Mouse (Mus musculus) embryonic facial prominence, embryonic 15.5 days (tissue): ENCODE results near the gene Zmat5. TPM values are rescaled to one million over a fixed set of nuclear protein-coding genes. Genes with fewer than 3 reads are reported as not detected.
A peak's percentile ranks its signal among the peaks of the same experiment; 100 is the strongest.

ENCODE experiments used
- ATAC-seq: fragments of 200-750 bp; cut with Nextera tagmentation; 2 replicates; pipeline ENCODE4 v1.8.0; 2017; ENCODE audit warnings: low read depth, moderate TSS enrichment; ENCODE audit not compliant: insufficient number of reproducible peaks, low FRiP score, low TSS enrichment
- H3K27ac ChIP-seq: fragments of 300-500 bp; sonication (generic); replicated peaks from 2 replicates; pipeline ENCODE4 v1.5.1; 2015; ENCODE audit warnings: mild to moderate bottlenecking, inconsistent platforms
- H3K27me3 ChIP-seq: fragments of 300-500 bp; sonication (generic); 2 replicates; pipeline ENCODE4 v1.6.1; 2015; ENCODE audit warnings: inconsistent platforms
- H3K36me3 ChIP-seq: fragments of 300-500 bp; sonication (generic); 2 replicates; pipeline ENCODE4 v1.6.1; 2015; ENCODE audit warnings: mild to moderate bottlenecking, inconsistent platforms
- H3K4me1 ChIP-seq: fragments of 300-500 bp; sonication (generic); 2 replicates; pipeline ENCODE4 v1.6.1; 2015; ENCODE audit warnings: inconsistent platforms
- H3K4me2 ChIP-seq: fragments of 300-500 bp; sonication (generic); replicated peaks from 2 replicates; pipeline ENCODE4 v1.6.1; 2015; ENCODE audit warnings: mild to moderate bottlenecking, inconsistent platforms
- H3K4me3 ChIP-seq: fragments of 300-500 bp; sonication (generic); replicated peaks from 2 replicates; pipeline ENCODE4 v1.5.1; 2015; ENCODE audit warnings: mild to moderate bottlenecking, inconsistent platforms
- H3K9ac ChIP-seq: fragments of 300-500 bp; sonication (generic); 2 replicates; pipeline ENCODE4 v1.6.1; 2015; ENCODE audit warnings: inconsistent platforms
- H3K9me3 ChIP-seq: fragments of 300-500 bp; sonication (generic); replicated peaks from 2 replicates; pipeline ENCODE4 v1.6.1; 2016; ENCODE audit warnings: inconsistent platforms
- WGBS: fragments of 180-500 bp; shearing (Covaris S2); methylation state at CpG from one replicate; pipeline ENCODE4 v1.1.7; 2015; 5-methylcytosine and 5-hydroxymethylcytosine counted together
- polyA plus RNA-seq: library from polyadenylated mRNA; unstranded; fragments of >200 nt; fragmentation: Nextera tagmentation; extraction: Ambion mirVana; gene quantifications from 2 replicates; pipeline ENCODE4 v1.2.1, GENCODE M21; 2015

The Zmat5 gene
- polyA plus RNA-seq, 1 experiment from 2014 or later, result 67.1 TPM

DNA sequence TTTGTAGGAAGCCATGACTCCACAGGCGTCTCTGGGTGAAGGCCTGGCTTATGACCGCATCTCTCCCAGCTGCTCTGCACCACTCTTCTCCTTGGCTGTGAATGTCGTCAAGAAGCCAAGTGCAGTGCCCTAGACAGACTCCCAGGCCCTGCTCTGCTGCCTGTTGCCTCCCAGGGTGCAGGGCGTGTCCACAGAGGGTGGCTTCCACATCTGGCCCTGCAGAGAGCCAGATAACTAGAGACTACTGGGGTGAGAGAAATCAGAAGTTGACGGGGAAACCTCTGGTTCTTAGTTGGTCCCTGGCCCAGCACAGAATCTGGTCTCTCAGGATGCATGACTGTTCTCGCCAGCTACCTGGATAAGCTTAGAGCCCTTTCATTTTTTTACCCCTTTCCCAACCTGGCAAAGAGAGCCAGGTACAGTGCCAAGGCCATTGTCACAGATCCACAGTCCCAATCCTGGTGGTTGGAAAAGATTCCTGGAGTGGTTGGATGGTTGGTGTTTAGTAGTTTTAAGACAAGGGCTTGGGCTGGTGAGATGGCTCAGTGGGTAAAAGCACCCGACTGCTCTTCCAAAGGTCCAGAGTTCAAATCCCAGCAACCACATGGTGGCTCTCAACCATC is 27.1 kb upstream of the Zmat5 start:
- Histone ChIP-seq H3K4me3 (no peak overlapping the region), H3K27me3 (no peaks in the 10 kb centered on the region), H3K4me2 (no peak overlapping the region), H3K4me1 (peaks cover 20% of the 10 kb centered on the region), H3K9ac (no peak overlapping the region), H3K36me3 (peaks cover 46% of the 10 kb centered on the region), H3K9me3 (no peaks in the 10 kb centered on the region), H3K27ac (no peak overlapping the region)
- WGBS, result 81% methylated on average over 7 of the region's 7 CpGs
- ATAC-seq, result no peak

DNA sequence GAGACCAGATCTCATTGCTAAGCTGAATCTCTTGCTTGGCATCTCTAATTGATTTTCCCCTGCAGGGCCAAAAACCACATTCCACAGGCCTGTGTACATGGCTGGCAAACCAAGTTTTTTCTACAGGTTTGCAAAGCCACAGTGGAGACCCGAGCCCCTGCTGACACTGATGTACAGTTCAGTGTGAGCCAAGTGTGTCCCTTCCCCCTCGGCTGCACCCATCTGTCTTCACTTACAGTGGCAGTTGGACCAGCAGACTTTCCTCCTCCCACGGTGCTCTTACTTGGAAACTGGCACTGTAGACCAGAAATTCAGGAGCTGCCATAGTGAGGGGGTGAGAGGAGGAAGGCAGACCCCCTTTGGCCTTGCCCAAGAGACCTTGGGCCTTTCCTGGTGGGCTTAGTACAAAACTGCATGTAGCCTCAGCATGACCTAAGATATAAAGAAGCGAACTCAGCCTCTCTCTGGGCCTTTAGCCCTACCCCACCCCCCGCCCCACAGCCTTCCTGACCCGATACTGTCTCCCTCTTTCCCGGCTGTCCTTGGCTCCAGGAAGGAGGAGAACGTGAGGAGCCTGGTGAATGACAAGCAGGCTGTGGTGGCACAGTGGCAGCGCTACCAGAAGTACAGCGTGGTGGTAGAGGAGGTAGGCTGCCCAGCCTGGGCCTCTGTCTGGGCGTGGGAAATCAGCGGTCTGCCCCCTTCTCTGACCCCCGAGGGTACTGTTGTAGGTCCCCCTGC is 25.6 kb upstream of the Zmat5 start:
- WGBS, result 52% methylated on average over 13 of the region's 13 CpGs
- H3K4me1 ChIP-seq, result peaks cover 20% of the 10 kb centered on the region
- peak overlapping the region; percentile 82 for H3K27ac ChIP-seq
- ATAC-seq, result peak; percentile 70; the same call in 1 of the 2 replicates
- peaks cover 50% of the 10 kb centered on the region for H3K36me3 ChIP-seq
- H3K9ac ChIP-seq, result no peak overlapping the region
- H3K27me3 ChIP-seq, result no peaks in the 10 kb centered on the region
- H3K4me2 ChIP-seq, result no peak overlapping the region
- no peaks in the 10 kb centered on the region for H3K9me3 ChIP-seq
- no peak overlapping the region for H3K4me3 ChIP-seq

DNA sequence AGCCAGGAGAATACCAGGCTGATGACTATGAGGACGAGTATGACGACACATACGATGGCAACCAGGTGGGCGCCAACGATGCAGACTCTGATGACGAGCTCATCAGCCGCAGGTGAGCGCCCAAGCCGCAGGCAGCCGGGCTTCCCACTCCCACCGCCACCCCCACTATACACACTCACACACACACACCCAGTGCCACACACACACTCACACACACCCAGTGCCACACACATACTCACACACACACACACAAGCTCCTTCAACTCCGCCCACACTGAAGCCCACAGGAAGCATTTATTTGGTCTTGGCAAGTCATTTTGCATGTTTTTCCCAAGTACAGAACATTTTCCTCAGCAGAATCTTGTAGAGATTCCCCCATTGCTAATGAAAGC is 25.0 kb upstream of the Zmat5 start:
- Histone ChIP-seq H3K4me3 (no peak overlapping the region), H3K9ac (no peak overlapping the region), H3K27me3 (no peaks in the 10 kb centered on the region), H3K4me2 (no peak overlapping the region), H3K27ac (peak overlapping the region; percentile 82), H3K4me1 (peaks cover 20% of the 10 kb centered on the region), H3K36me3 (peaks cover 51% of the 10 kb centered on the region), H3K9me3 (no peaks in the 10 kb centered on the region)
- 79% methylated on average over 12 of the region's 12 CpGs for WGBS
- no peak for ATAC-seq

DNA sequence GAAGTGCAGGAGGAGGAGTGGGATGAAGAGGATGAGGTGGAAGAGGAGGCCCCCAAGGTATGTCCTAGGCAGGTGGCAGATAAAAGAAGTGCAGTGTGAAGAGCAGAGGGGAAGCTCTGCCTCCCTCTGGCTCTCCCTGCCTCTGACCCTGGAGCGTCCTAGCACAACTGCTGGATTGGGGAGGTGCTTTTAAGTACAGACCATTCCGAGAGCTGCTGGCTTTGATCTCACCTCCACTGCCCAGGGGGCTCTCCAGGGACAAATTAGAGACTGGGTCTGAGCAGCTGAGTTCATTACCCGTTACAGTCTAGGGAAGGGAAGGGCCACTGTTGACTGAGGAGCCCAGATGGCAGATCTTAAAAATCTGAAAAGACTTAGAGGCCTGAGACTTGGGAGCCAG is 24.4 kb upstream of the Zmat5 start:
- 37% methylated on average over 3 of the region's 3 CpGs for WGBS
- H3K4me1 ChIP-seq, result peaks cover 23% of the 10 kb centered on the region
- no peak overlapping the region for H3K4me2 ChIP-seq
- peak overlapping the region; percentile 82 for H3K27ac ChIP-seq
- no peaks in the 10 kb centered on the region for H3K9me3 ChIP-seq
- H3K27me3 ChIP-seq, result no peaks in the 10 kb centered on the region
- no peak overlapping the region for H3K4me3 ChIP-seq
- peaks cover 47% of the 10 kb centered on the region for H3K36me3 ChIP-seq
- H3K9ac ChIP-seq, result no peak overlapping the region
- no peak for ATAC-seq

DNA sequence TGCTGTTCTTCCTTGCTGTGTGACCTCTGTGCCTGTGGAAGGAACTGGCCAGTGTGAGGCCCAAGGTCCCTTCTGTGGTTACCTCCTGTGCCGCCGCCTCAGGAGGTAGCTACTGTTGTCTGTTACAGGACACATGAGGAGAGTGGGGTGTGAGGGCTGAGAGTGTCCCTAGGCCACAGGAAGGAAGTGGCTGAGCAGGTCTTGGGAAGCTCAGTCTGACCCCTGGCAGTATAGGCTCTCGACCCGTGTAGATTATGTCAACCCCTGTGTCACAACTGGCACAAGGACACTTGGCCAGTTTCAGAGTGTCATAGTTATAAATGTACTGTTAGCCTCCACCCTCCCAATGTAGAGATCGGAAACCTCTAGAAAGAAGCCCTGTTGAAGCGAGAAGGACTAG is 21.0 kb upstream of the Zmat5 start:
- peaks cover 21% of the 10 kb centered on the region for H3K4me1 ChIP-seq

DNA sequence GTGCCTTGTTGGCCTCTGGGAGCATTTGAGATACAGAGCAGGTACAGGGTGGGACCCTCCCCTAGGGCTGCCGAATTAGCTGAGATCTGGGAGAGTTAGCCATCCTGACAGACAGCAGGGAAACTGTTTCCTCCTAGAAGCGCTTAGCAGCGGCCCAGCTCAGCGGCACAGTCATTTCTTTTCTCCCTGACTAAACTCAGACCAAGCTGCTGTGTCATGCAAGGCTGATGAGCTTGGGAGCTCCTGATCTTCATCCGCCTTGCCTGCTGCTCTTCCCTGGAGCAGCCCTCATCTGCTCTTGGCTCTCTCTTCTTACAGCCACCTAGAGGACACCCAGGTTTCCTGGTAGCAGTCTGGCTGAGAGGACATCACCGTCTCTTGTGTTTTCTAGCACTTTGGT is 20.3 kb upstream of the Zmat5 start:
- peaks cover 15% of the 10 kb centered on the region for H3K4me1 ChIP-seq
- H3K4me2 ChIP-seq, result no peak overlapping the region
- H3K9ac ChIP-seq, result no peak overlapping the region
- WGBS, result 76% methylated on average over 6 of the region's 6 CpGs
- no peaks in the 10 kb centered on the region for H3K9me3 ChIP-seq
- no peaks in the 10 kb centered on the region for H3K27me3 ChIP-seq
- no peak for ATAC-seq
- H3K27ac ChIP-seq, result no peak overlapping the region
- H3K4me3 ChIP-seq, result no peak overlapping the region
- peaks cover 33% of the 10 kb centered on the region for H3K36me3 ChIP-seq

More for the DNA sequence above, 21.0 kb upstream of the Zmat5 start:
- Histone ChIP-seq H3K4me2 (no peak overlapping the region), H3K9ac (no peak overlapping the region), H3K27me3 (no peaks in the 10 kb centered on the region), H3K9me3 (no peaks in the 10 kb centered on the region), H3K36me3 (peaks cover 33% of the 10 kb centered on the region), H3K27ac (no peak overlapping the region), H3K4me3 (no peak overlapping the region)
- ATAC-seq, result no peak
- 87% methylated on average over 6 of the region's 6 CpGs for WGBS

DNA sequence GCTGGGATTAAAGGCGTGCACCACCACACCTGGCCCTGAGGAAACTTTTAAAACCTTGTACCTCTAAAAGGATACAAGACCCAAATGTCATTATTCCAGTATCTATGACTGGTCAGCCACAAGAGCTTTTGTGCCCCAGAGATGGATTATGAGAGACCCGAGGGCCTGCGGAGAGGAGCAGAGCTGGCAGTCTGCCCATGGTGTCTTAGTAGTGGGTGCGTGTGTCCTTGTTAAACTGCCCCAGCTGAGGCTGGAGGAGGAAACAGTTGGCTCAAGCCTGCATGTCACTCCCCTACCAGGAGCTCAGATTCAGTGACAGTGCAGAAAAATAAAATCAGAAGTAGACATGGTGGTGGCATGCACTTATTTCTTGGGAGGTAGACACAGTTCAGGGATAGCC is 19.4 kb upstream of the Zmat5 start:
- whole genome bisulfite sequencing, result 74% methylated on average over 4 of the region's 4 CpGs
- ATAC-seq, result no peak
- no peak overlapping the region for H3K4me2 ChIP-seq

DNA sequence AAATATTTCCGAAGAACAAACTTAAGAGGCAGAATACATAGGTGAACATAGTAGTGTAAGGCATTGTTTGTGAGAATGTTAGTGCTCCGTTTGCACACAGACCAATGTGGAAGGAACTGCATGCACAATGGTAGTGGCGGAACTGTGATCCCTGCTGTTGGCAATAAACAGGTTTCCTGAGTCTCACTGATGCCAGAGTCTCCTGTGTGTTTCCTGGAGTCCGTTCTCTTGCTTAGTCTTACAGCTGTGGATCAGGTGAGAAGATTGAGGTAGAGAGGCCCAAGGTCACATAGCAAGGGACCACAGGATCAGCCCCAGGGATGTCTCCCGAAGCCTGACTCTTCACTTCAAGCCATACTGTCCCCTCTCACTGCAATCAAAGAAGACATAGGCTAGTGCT is 19.0 kb upstream of the Zmat5 start:
- no peak for ATAC-seq
- 73% methylated on average over 5 of the region's 5 CpGs for WGBS

More for the DNA sequence above, 19.4 kb upstream of the Zmat5 start:
- H3K4me1 ChIP-seq, result peaks cover 6% of the 10 kb centered on the region
- H3K36me3 ChIP-seq, result peaks cover 33% of the 10 kb centered on the region
- no peak overlapping the region for H3K27ac ChIP-seq
- no peaks in the 10 kb centered on the region for H3K27me3 ChIP-seq
- no peak overlapping the region for H3K9ac ChIP-seq
- H3K4me3 ChIP-seq, result no peak overlapping the region
- no peaks in the 10 kb centered on the region for H3K9me3 ChIP-seq

DNA sequence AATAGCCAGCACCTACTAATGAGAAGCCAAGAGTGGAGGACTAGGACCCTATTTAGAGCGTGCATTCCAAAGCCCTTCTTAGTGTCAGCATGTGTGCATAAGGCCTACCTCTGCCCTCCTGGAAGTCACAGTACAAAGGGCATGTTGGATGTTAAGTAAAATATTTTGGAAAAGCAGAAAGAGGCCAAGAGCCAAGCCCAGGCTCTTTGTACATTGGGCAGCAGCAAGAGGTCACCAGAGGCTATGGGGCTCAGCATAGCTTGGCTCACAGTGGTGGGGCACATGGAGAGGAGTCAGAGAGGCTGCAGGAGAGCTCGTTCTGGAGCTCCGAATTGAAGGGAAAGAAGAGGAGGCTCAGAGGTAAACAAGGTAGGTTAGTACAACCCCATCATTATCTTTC is 17.5 kb upstream of the Zmat5 start:
- no peak overlapping the region for H3K27ac ChIP-seq
- no peaks in the 10 kb centered on the region for H3K27me3 ChIP-seq
- 0 out of 2 replicates have a peak, but pooled peaks cover 4% of the 10 kb centered on the region for H3K4me1 ChIP-seq
- no peak overlapping the region for H3K4me3 ChIP-seq
- ATAC-seq, result no peak
- H3K36me3 ChIP-seq, result peaks cover 19% of the 10 kb centered on the region
- H3K4me2 ChIP-seq, result no peak overlapping the region
- WGBS, result 80% methylated on average over 3 of the region's 3 CpGs
- no peak overlapping the region for H3K9ac ChIP-seq
- no peaks in the 10 kb centered on the region for H3K9me3 ChIP-seq

More for the DNA sequence above, 19.0 kb upstream of the Zmat5 start:
- Histone ChIP-seq H3K36me3 (peaks cover 33% of the 10 kb centered on the region), H3K27me3 (no peaks in the 10 kb centered on the region), H3K4me2 (no peak overlapping the region), H3K27ac (no peak overlapping the region), H3K4me3 (no peak overlapping the region), H3K9me3 (no peaks in the 10 kb centered on the region), H3K4me1 (0 out of 2 replicates have a peak, but pooled peaks cover 4% of the 10 kb centered on the region), H3K9ac (no peak overlapping the region)

DNA sequence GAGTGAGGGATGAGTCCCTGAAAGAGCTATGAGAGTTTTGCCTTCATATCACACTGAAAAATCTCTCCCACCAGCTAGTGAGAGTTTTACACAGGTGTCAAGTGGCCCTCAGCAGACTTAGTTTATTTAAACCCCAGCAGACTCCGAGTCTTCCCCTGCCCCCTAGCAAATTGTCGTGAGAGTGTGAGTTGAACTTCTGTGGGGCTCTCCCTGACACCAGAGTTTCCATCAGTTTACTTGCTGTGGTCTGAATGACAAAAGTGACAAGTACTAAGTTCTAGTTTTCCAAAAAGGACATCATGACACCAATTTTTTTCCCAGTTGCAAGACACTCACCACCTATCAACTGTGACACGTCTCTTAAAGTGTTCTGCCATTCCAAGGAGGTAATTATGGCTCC is 16.6 kb upstream of the Zmat5 start:
- WGBS, result 39% methylated on average over 3 of the region's 3 CpGs
- Histone ChIP-seq H3K4me3 (no peak overlapping the region), H3K4me1 (0 out of 2 replicates have a peak, but pooled peaks cover 4% of the 10 kb centered on the region), H3K27me3 (no peaks in the 10 kb centered on the region), H3K9me3 (no peaks in the 10 kb centered on the region), H3K9ac (no peak overlapping the region), H3K4me2 (no peak overlapping the region), H3K36me3 (peaks cover 11% of the 10 kb centered on the region), H3K27ac (no peak overlapping the region)
- ATAC-seq, result no peak

DNA sequence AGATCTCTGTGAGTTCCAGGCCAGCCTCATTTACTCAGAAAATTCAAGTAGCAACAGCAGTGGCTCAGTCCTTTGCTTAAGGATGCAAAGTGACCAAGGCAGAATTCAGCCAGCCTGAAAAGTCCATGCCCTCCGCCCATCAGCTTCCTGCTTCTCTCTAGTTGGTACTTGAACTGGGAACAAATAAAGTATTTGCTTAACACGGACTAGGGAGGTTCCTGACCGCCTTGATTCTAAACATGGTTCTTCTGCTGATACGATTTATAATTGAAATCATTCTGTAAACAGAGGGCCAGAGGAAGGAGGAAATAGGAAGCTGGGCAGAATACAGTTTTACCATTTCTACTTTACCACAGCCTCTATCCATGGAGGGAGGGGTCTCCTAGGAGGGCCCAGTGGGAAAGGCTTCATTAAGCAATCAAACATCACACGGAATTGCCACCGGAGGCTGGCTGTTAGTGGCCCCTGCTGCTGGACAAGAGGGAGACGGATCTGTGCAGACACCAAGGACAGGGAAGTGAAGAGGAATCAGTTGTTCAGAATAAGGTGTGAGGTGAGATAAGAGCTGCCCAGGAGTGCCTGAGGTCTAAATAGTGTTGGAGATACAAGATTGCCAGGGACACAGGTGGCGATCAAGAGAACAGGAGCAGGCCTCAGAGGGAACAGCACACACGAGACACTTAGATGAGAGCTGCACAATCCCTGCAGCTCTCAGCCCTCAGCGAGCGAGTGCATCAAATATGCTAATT is 15.7 kb upstream of the Zmat5 start:
- no peak overlapping the region for H3K27ac ChIP-seq
- peaks cover 1% of the 10 kb centered on the region; the same call in 1 of the 2 replicates for H3K36me3 ChIP-seq
- H3K4me3 ChIP-seq, result no peak overlapping the region
- ATAC-seq, result no peak
- WGBS, result 65% methylated on average over 11 of the region's 11 CpGs
- H3K27me3 ChIP-seq, result no peaks in the 10 kb centered on the region
- no peak overlapping the region for H3K9ac ChIP-seq
- no peak overlapping the region for H3K4me2 ChIP-seq
- no peaks in the 10 kb centered on the region for H3K9me3 ChIP-seq
- H3K4me1 ChIP-seq, result 0 out of 2 replicates have a peak, but pooled peaks cover 4% of the 10 kb centered on the region
